Mouse (Mus musculus): Measurements from ENCODE around the gene Dysf.
A peak's percentile ranks its signal among the peaks of the same experiment; 100 is the strongest.

Gene Dysf

GRCm38 (mm10) chr6:84050238-84050637 is 41.8 kb downstream of the Dysf start:
- no peak for DNase-seq (ENCODE audit: low read depth, low spot score)

GRCm38 (mm10) chr6:84051032-84051431 is 42.6 kb downstream of the Dysf start:
- no peak for DNase-seq (ENCODE audit: low read depth, low spot score)

DNA sequence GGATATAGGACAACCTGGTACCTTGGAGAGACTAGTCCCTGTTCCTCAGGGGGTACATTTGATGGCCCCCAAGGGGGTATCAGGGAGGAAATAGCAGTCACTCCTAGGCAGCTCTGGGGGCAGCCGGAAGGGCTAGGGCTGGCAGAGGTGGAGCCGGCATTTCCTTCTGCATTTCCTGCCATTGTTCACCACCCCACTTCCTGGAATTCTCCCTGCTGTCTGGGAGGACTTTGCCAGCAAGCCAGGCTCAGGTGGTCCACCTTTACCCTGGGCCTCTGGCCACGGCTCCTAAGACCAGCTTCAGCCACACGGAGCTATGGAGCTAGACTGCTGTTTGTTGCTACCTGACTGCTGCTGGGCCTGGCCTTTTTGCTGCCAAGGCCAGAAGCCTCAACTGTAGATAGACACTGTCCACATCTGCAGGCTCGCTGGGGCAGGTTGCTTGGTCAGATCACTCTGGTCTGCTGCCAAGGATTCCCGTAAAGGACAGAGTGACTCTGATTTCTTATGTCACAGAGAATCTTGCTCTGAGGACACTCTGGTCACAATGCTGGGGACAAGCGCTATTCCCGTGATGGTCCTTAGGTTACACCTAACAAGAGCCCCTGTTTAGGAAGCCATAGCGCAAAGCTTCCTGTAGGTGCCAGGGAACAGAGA is 45.6 kb downstream of the Dysf start:
- no peak for DNase-seq (ENCODE audit: low read depth, low spot score)

DNA sequence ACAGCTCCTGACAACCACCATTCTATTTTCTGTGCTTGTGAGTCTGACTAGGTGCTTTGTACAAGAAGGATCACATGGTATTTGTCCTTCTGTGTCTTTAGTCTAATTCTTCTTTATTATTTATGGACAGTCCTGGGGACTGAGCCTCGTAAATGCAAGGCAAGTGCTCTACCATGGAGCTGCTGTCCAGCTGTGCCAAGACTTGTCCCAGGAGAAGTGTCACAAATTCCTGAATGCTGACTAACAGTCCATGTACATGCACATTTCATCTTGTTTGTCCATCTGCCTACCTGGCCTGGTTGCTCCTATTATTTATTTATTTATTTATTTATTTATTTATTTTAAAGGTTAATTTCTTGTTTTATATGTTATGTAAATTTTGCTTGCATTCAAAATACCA is 47.2 kb downstream of the Dysf start:
- DNase-seq (ENCODE audit: low read depth, low spot score) = no peak

DNA sequence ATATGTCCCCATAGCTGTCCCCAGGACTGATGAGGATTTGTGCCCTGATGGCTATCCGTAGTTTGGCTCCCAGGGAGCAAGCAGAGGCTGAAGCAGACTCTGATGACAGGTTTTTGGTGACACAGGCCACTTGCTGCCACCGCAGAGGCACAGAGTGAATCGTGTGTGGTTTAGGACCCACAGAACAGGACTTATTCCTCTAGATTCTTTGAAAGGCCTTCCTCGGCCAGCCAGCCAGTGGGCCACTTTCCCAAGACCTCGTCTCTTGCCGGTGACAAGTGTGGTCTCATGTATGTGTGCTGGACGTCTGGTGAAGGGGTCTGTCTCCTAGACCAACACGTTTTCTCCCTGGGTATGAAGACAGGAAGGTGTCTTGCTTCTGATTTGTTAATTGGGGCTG is 48.8 kb downstream of the Dysf start:
- DNase-seq (ENCODE audit: low read depth, low spot score) = no peak

- DNase-seq (ENCODE audit: low read depth, low spot score) = no peak
Measured at GRCm38 (mm10) chr6:84058671-84059141, 50.3 kb downstream of the Dysf start.

DNA sequence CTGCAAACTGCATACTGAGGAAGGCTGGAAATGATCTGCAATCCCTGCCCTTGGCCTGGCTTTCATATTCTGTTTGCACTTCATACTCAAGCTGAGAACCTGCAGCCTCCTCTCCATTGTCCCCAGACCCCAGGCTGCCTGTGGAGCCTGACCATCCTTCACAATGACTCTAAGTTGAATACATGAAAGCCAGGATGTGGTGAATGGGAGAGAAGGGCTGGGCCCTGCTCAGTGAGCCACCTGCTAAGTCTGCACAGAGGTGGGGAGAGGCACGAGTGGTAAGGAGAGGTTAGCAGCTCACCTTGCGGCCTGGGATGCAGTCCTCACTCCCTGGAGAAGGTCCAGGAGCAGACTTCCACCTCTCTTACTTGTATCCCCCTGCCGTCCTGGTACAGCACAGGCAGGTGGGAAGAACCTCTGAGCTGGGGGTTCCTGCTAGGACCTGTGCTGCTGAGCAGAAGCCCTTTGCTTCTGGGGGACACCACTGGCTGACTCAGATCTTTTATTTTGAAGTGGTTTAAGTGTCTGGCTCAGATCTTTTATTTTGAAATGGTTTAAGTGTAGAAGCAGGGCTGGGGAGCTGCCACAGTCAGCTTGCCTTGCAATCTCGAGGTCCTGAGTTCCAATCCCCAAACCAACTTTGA is 51.5 kb downstream of the Dysf start:
- no peak for DNase-seq (ENCODE audit: low read depth, low spot score)

GRCm38 (mm10) chr6:84061328-84061727 is 52.9 kb downstream of the Dysf start:
- DNase-seq (ENCODE audit: low read depth, low spot score) = no peak

- no peak for DNase-seq (ENCODE audit: low read depth, low spot score)
Measured at GRCm38 (mm10) chr6:84062541-84062940, 54.2 kb downstream of the Dysf start.

DNA sequence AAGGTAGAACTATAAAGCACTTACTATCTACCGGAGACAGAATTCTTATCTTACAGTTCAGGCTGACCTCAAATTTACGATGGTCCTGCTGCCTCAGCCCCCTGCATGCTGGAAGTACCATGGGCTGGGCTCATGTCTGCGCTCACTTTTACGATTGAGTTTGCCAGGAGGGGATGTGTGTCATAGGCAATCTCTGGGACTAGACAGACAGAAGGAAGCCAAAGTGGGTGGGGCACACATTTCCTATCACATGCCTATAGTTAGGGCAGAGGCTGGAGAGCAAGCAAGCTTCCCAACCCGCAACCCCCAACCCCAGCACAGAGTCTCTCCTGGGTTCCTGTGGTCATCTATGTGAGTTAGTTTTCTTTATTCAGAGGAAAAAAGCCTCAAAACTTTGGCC is 59.8 kb downstream of the Dysf start:
- no peak for DNase-seq (ENCODE audit: low read depth, low spot score)

DNA sequence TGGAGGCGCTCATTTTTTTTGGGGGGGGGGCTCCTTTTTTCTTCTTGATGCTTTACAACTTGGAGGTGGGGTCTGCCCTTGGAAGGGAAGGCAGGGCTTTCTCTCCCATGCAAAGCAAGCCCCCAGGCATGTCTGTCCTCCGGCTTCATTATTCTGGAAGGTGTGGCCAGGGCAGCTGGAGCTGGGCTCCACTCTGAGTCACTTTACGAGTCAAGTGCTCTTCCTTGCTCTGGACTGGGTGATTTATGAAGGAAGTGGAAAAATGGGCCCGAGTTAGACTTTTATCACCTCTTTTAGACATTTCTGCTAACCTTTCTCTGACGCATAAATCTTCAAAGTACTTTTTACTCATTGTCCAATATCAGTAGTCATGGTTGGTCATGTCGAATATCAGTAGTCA is 61.9 kb downstream of the Dysf start:
- no peak for DNase-seq (ENCODE audit: low read depth, low spot score)

- no peak for DNase-seq (ENCODE audit: low read depth, low spot score)
Measured at GRCm38 (mm10) chr6:84072574-84072973, 64.2 kb downstream of the Dysf start.

GRCm38 (mm10) chr6:84078172-84078571 is 69.8 kb downstream of the Dysf start:
- DNase-seq (ENCODE audit: low read depth, low spot score) = no peak

DNA sequence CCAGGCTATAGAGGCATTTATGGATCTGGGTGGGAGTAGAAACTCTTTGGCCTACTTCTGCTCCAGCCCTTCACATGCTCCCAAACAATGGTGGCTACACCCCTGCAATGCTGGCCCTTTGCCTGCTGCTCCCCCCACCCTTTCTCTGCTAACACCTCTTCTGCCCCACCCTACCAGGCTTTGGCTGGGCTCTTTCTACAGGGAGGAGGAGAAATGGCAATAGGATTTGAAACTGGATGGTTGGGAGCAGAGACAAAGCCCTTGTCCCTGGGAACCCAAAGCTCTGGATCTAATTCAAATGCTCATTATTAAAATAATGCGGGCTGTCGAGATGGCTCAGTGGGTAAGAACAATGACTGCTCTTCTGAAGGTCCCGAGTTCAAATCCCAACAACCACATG is 72.2 kb downstream of the Dysf start:
- no peak for DNase-seq (ENCODE audit: low read depth, low spot score)

GRCm38 (mm10) chr6:84084757-84085156 is 76.4 kb downstream of the Dysf start:
- no peak for DNase-seq (ENCODE audit: low read depth, low spot score)

DNA sequence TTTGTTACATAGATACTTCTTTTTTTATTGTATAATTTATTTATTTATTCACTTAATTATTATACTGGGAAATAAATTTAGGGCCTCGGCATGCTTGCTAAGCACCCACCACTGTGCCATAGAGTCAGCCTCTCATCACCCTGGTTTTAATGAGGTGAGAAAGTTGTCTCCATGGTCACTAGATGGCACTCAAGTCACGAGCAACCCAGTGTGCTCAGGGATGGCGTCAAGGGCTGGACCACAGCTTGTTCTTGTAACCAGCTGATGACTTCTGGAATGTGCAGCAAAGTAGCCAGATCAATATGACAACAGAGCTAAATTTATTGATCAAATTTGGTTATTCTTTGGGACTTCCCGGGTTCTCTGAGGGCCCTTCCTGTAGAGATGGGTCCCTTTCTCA is 85.1 kb downstream of the Dysf start:
- DNase-seq (ENCODE audit: low read depth, low spot score) = no peak

DNA sequence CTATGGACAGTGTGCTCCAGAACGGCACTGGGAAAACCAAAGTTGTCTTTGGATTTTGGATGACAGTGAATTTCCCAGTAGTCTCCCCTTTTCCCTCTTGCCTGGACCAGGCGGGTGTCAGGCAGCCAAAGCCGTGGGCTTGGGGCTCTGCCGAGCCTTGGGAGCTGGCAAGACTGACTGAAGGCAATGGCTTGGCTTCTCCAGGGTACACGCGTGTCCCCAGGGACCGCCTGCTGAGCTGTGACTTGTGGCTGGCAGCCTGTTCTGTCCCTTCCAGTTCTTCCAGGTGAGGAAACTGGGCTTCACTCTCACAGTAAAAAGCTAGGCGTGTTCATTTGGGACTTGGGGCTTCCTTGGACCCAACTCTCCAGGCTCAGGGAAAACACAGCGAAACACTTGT is 86.1 kb downstream of the Dysf start:
- DNase-seq (ENCODE audit: low read depth, low spot score) = no peak

GRCm38 (mm10) chr6:84094998-84095397 is 86.6 kb downstream of the Dysf start:
- peak; percentile 40 for DNase-seq (ENCODE audit: low read depth, low spot score)

- peak; percentile 46 for DNase-seq (ENCODE audit: low read depth, low spot score)
Measured at GRCm38 (mm10) chr6:84095882-84096281, 87.5 kb downstream of the Dysf start.

DNA sequence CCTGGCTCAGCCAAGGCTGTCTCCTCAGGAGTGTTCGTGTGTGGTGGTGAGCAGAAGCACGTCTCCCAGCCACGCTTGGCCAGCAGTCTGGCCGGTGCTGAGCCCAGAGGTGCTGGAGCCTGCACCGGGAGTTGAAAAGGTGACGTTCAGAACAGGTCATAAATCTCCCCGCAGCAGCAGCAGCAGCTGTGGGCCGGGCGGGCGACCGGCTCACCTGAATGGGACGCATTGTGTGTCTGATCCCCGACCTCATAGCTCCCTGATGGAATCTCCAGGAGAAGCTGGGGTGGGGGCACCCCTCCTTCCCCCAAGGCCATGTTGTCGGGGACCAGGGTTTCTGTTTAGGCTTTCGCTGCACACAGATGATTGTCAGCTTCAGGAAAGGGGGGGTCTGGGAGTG is 93.6 kb downstream of the Dysf start:
- DNase-seq (ENCODE audit: low read depth, low spot score) = no peak

GRCm38 (mm10) chr6:84105148-84106022 is 97.0 kb downstream of the Dysf start:
- no peak for DNase-seq (ENCODE audit: low read depth, low spot score)

GRCm38 (mm10) chr6:84106082-84106481 is 97.7 kb downstream of the Dysf start:
- no peak for DNase-seq (ENCODE audit: low read depth, low spot score)

GRCm38 (mm10) chr6:84110377-84110776 is 102.0 kb downstream of the Dysf start:
- DNase-seq (ENCODE audit: low read depth, low spot score) = no peak
